20 mouse cellular contexts compared by ENCODE assay signal in the genomic region with DNA sequence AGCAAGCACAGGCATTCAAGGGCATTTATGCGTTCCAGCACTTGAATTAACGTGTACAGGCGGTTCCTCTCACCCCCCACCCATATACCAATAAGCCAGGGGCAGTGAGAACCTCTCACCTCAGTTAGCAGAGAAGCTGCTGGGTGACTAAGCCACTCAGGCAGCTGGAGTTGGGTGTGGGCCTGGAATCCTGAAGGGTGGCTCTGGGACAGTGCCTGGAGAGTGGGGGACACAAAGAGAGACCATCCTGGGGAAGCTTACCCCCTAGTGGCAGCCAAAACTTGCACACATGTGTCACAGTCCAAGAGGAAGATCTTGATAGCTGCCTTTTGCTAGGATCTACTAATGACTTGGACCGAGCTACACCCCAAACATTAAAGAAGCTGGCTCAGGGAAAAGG. TPM values are rescaled to one million over a fixed set of nuclear protein-coding genes. Genes with fewer than 3 reads are reported as not detected.
DNase-seq lines count a peak whose midpoint lies in the region; ATAC-seq and TF ChIP-seq lines count a peak whose summit lies in the region.
"Had no signal": no experiment of that assay in that cellular context is flagged by ENCODE, and none has a peak within 500 bp of the region (broad histone marks: within the 10 kb centered on the region; RNA-seq: fewer than 3 reads in every experiment).

No protein-coding gene starts in this region.

- TF ChIP-seq EP300 in lung, postnatal 0 days (IDR thresholded peaks at IDR 0.05): no peak

- H3K36me3 ChIP-seq in lung, postnatal 0 days (ENCODE audit: insufficient read depth, low read length): peaks cover 26% of the 10 kb centered on the region
- peaks cover 24% of the 10 kb centered on the region for H3K36me3 ChIP-seq in myocyte (ENCODE audit: control insufficient read depth, insufficient read depth)

- peak; percentile 69 for ATAC-seq in lung, postnatal 0 days

- no peaks in the 10 kb centered on the region for H3K27me3 ChIP-seq in lung, postnatal 0 days (replicated peaks; ENCODE audit: insufficient read depth, low read length)
- no peaks in the 10 kb centered on the region for H3K27me3 ChIP-seq in myocyte (ENCODE audit: control insufficient read depth, insufficient read depth, insufficient read length)
- H3K27me3 ChIP-seq: neural tube, embryonic 15.5 days had no signal

- no peaks in the 10 kb centered on the region; the same call in 1 of the 2 replicates for H3K4me1 ChIP-seq in lung, postnatal 0 days (ENCODE audit: insufficient read depth, low read depth, low read length)
- H3K4me1 ChIP-seq: neural tube, embryonic 15.5 days had no signal

- no peak for TF ChIP-seq POLR2A in myocyte (IDR thresholded peaks at IDR 0.05; ENCODE audit: insufficient read length, low read depth)

- H3K79me2 ChIP-seq in myocyte (ENCODE audit: control insufficient read depth, insufficient read depth): no peaks in the 10 kb centered on the region

- no peak for DNase-seq in layer of hippocampus, adult 2 months (ENCODE audit: low spot score in 2 of 2)
- DNase-seq in layer of hippocampus, postnatal 25 days (ENCODE audit: extremely low spot score in 1 of 2, low spot score in 1 of 2): no peak
- DNase-seq in lung, postnatal 0 days (ENCODE audit: low spot score): peak; percentile 54
- no peak for DNase-seq in lung, postnatal 14 days
- DNase-seq in NIH3T3 (ENCODE audit: low read depth): peak; percentile 50
- DNase-seq in urinary bladder, postnatal 14 days (ENCODE audit: low spot score): no peak
- DNase-seq: adrenal gland, postnatal 36 days; forebrain, postnatal 0 days; kidney, adult 9 months; kidney, postnatal 25 days; midbrain, embryonic 14.5 days; right cerebral cortex, postnatal 14 days; spleen, adult 18-20 months; thymus, adult 2 months had no signal

- no peak overlapping the region; the same call in 1 of the 2 replicates for H3K27ac ChIP-seq in layer of hippocampus, adult 2 months
- no peak overlapping the region; the same call in 1 of the 2 replicates for H3K27ac ChIP-seq in lung, postnatal 0 days (ENCODE audit: low read length)
- H3K27ac ChIP-seq: forebrain, embryonic 10.5 days; liver, embryonic 15.5 days; neural tube, embryonic 15.5 days had no signal

- no peak overlapping the region for H3K4me3 ChIP-seq in layer of hippocampus, adult 2 months
- no peak overlapping the region for H3K4me3 ChIP-seq in lung, postnatal 0 days (ENCODE audit: low read depth, low read length)
- no peak overlapping the region for H3K4me3 ChIP-seq in myocyte
- H3K4me3 ChIP-seq: forebrain, embryonic 10.5 days; heart, embryonic 15.5 days; liver, embryonic 15.5 days; neural tube, embryonic 15.5 days had no signal

- no peak overlapping the region for H3ac ChIP-seq in myocyte (ENCODE audit: control insufficient read depth, insufficient read length)

- no peak overlapping the region for H3K4me2 ChIP-seq in lung, postnatal 0 days (replicated peaks; ENCODE audit: low read depth, low read length)
- peak overlapping the region; percentile 42 for H3K4me2 ChIP-seq in myocyte (ENCODE audit: low read depth)
- H3K4me2 ChIP-seq: heart, embryonic 15.5 days; liver, embryonic 15.5 days; neural tube, embryonic 15.5 days had no signal

- peak; percentile 37 for TF ChIP-seq CTCF in layer of hippocampus, adult 2 months (conservative IDR thresholded peaks at IDR 0.05)
- peak; percentile 46 for TF ChIP-seq CTCF in lung, postnatal 0 days (IDR thresholded peaks at IDR 0.05)

- 50% methylated on average over 4 of the region's 4 CpGs for WGBS in lung, postnatal 0 days

- H3K9ac ChIP-seq in lung, postnatal 0 days (replicated peaks; ENCODE audit: low read depth): no peak overlapping the region
- H3K9ac ChIP-seq: forebrain, postnatal 0 days; heart, embryonic 15.5 days; liver, embryonic 15.5 days; neural tube, embryonic 15.5 days had no signal

- H3K9me3 ChIP-seq in lung, postnatal 0 days (ENCODE audit: low read length): no peaks in the 10 kb centered on the region
- H3K9me3 ChIP-seq: forebrain, embryonic 10.5 days; heart, embryonic 15.5 days; liver, embryonic 15.5 days; neural tube, embryonic 15.5 days had no signal

TF ChIP-seq in myocyte, 11 proteins besides CTCF, POLR2A, EP300 and RAD21:
- TF ChIP-seq MYOG (IDR thresholded peaks at IDR 0.05; ENCODE audit: control insufficient read depth in 1 of 3, insufficient read depth in 1 of 3, insufficient read length in 2 of 3, low read depth in 2 of 3): peak in 1 of 3 experiments; percentile 52
- peak; percentile 74 for TF ChIP-seq POLR2AphosphoS2 (IDR thresholded peaks at IDR 0.05; ENCODE audit: insufficient read length, low read depth)
- peak in 1 of 3 experiments; percentile 14 for TF ChIP-seq MYOD1 (IDR thresholded peaks at IDR 0.05; ENCODE audit: control insufficient read depth in 1 of 3, insufficient read length in 2 of 3, low read depth in 2 of 3)
- no peak for TF ChIP-seq MAX (IDR thresholded peaks at IDR 0.05; ENCODE audit: low read depth)
- no peak for TF ChIP-seq E2F4 (IDR thresholded peaks at IDR 0.05; ENCODE audit: insufficient read depth)
- no peak for TF ChIP-seq CEBPB (IDR thresholded peaks at IDR 0.05; ENCODE audit: insufficient read depth, poor library complexity, severe bottlenecking)
- no peak for TF ChIP-seq TCF12 (IDR thresholded peaks at IDR 0.05; ENCODE audit: insufficient read depth, poor library complexity, severe bottlenecking)
- TF ChIP-seq TCF3 (IDR thresholded peaks at IDR 0.05; ENCODE audit: insufficient read length, low read depth): no peak
- TF ChIP-seq REST (IDR thresholded peaks at IDR 0.05; ENCODE audit: insufficient read depth, insufficient read length): no peak
- no peak for TF ChIP-seq USF1 (IDR thresholded peaks at IDR 0.05; ENCODE audit: low read depth)
- no peak for TF ChIP-seq SRF (IDR thresholded peaks at IDR 0.05; ENCODE audit: control insufficient read depth, insufficient read length, low read depth)
TF ChIP-seq in myocyte: peak in this region for 3.

RNA-seq across cellular contexts. Expression of a gene that starts 14.4 kb away (rescaled TPM):
- total RNA-seq in layer of hippocampus, adult 2 months (2021): 10 to 100 TPM; 39.0 to 40.0 TPM
- 10 to 100 TPM; 39.9 to 40.7 TPM for total RNA-seq in layer of hippocampus, postnatal 25 days (2021)
- 0.82 and 0.83 TPM in 2 replicates for polyA plus RNA-seq in lung, postnatal 0 days (2015; fragmentation: Nextera tagmentation; extraction: Ambion mirVana)
- 0.53 TPM for polyA plus RNA-seq in myocyte (2012; fragmentation: generic; extraction: Trizol)
- total RNA-seq: hematopoietic stem cell, adult 5-6 weeks had no signal

RNA-seq across cellular contexts. Expression of a gene that starts 26.0 kb away (rescaled TPM):
- 100 to 1,000 TPM; 145 to 155 TPM for total RNA-seq in layer of hippocampus, adult 2 months (2021)
- 100 to 1,000 TPM; 144 to 153 TPM for total RNA-seq in layer of hippocampus, postnatal 25 days (2021)
- polyA plus RNA-seq in lung, postnatal 0 days (2015; fragmentation: Nextera tagmentation; extraction: Ambion mirVana): 70.7 and 72.5 TPM in 2 replicates
- 219 TPM for polyA plus RNA-seq in myocyte (2012; fragmentation: generic; extraction: Trizol)

RNA-seq across cellular contexts. Expression of a gene that starts 26.1 kb away (rescaled TPM):
- total RNA-seq in layer of hippocampus, adult 2 months (2021): 1 to 10 TPM; 2.0 to 2.2 TPM
- 1 to 10 TPM; 1.5 to 2.2 TPM for total RNA-seq in layer of hippocampus, postnatal 25 days (2021)
- polyA plus RNA-seq in lung, postnatal 0 days (2015; fragmentation: Nextera tagmentation; extraction: Ambion mirVana): 3.7 and 5.6 TPM in 2 replicates
- 1.9 TPM for polyA plus RNA-seq in myocyte (2012; fragmentation: generic; extraction: Trizol)

RNA-seq across cellular contexts. Expression of a gene that starts 41.0 kb away (rescaled TPM):
- 1 to 10 TPM; 4.7 to 5.2 TPM for total RNA-seq in layer of hippocampus, adult 2 months (2021)
- 1 to 10 TPM; 5.4 TPM for total RNA-seq in layer of hippocampus, postnatal 25 days (2021)
- 12.7 and 19.0 TPM in 2 replicates for polyA plus RNA-seq in lung, postnatal 0 days (2015; fragmentation: Nextera tagmentation; extraction: Ambion mirVana)
- polyA plus RNA-seq in myocyte (2012; fragmentation: generic; extraction: Trizol): 41.9 TPM

Comparison
In these comparisons a context has a peak if more than half of its experiments do, and no peak if none do; other contexts are left out.
1. DNase-seq: peak in lung, postnatal 0 days (single experiment) and NIH3T3 (single experiment); none in layer of hippocampus, adult 2 months (0 of 2), layer of hippocampus, postnatal 25 days (0 of 2), lung, postnatal 14 days (single experiment) and urinary bladder, postnatal 14 days (single experiment).